Mouse (Mus musculus): ENCODE results near the gene Met. TPM values are rescaled to one million over a fixed set of nuclear protein-coding genes. Genes with fewer than 3 reads are reported as not detected.

The Met gene
- total and polyA plus RNA-seq, 2 experiments from 2014 or later: 1.1 to 4.5 TPM

DNA sequence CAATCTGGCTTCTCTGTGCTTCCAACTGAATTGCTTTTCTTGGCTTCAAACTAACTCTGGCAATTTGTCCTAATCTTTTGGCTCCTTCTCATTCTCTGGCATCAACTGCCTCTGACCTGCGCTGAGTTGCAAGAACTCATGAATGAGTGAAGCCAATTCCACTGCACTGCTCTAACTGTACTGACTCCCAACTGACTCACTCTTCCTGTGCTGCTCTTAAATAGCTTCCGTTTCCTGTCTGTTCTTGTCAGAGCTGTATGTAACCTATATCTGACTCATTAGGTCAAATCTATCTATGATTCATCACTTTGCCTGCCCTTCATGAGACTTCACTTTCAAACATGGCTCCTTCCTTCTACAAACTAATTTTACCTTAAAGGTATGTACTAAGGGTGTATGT lies 130.4 kb downstream of the Met start:
- DNase-seq (ENCODE audit: low spot score) (no peak), ATAC-seq (no peak)
- H3K9ac ChIP-seq (replicated peaks; ENCODE audit: low read length): no peak overlapping the region
- no peak for TF ChIP-seq CTCF (IDR thresholded peaks at IDR 0.05; ENCODE audit: low read depth)
- no peak overlapping the region for H3K27ac ChIP-seq
- H3K4me1 ChIP-seq (ENCODE audit: insufficient read depth, low read length): no peaks in the 10 kb centered on the region
- no peaks in the 10 kb centered on the region for H3K36me3 ChIP-seq (ENCODE audit: insufficient read depth, low read length)
- no peaks in the 10 kb centered on the region for H3K27me3 ChIP-seq (ENCODE audit: insufficient read depth, low read length)
- peaks cover 10% of the 10 kb centered on the region for H3K9me3 ChIP-seq (ENCODE audit: low read length)
- 96% methylated on average over 2 of the region's 2 CpGs for WGBS
- no peak overlapping the region for H3K4me2 ChIP-seq (ENCODE audit: low read depth, low read length)
- no peak overlapping the region for H3K4me3 ChIP-seq (ENCODE audit: low read length)

DNA sequence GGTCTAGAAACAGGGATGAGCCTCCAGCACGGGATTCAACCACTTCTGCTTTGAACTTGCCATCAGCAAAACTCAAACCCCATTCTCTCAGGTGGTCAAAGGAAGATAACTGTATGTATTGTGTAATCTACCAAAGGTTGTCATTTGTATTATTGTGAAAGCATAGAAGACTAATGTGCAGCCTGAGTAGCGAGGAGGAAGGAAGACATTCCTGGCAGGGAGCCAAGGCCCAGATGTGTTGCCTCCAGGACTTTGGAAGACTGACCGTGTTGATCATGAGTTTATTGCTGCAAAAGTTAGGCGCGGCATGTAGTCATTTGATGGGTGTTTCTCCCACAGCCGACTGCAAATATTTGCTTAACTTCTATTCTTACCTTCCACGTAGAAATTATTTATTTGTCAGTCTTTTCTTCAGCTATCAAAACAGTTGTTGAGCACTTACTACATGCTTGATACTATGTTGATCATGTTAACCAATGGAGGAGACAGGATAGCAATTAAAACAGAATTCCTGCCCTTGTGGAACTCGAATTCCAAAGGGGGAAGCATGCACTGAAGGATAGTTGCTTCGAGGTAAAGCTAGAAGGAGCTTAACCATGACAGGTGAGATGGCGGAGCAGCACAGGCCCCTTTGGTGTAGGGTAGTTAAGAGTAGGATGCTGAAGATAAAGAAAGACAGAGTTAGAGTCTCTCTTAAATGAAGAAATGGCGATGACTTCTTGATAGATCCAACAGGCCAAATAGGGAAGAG lies 132.3 kb downstream of the Met start:
- Histone ChIP-seq H3K4me2 (ENCODE audit: low read depth, low read length) (no peak overlapping the region), H3K27me3 (ENCODE audit: insufficient read depth, low read length) (no peaks in the 10 kb centered on the region), H3K4me3 (ENCODE audit: low read length) (no peak overlapping the region), H3K4me1 (ENCODE audit: insufficient read depth, low read length) (no peaks in the 10 kb centered on the region), H3K36me3 (ENCODE audit: insufficient read depth, low read length) (no peaks in the 10 kb centered on the region), H3K27ac (no peak overlapping the region), H3K9me3 (ENCODE audit: low read length) (peaks cover 10% of the 10 kb centered on the region), H3K9ac (replicated peaks; ENCODE audit: low read length) (no peak overlapping the region)
- 82% methylated on average over 11 of the region's 11 CpGs for WGBS
- ATAC-seq (no peak), DNase-seq (ENCODE audit: low spot score) (no peak)
- no peak for TF ChIP-seq CTCF (IDR thresholded peaks at IDR 0.05; ENCODE audit: low read depth)

DNA sequence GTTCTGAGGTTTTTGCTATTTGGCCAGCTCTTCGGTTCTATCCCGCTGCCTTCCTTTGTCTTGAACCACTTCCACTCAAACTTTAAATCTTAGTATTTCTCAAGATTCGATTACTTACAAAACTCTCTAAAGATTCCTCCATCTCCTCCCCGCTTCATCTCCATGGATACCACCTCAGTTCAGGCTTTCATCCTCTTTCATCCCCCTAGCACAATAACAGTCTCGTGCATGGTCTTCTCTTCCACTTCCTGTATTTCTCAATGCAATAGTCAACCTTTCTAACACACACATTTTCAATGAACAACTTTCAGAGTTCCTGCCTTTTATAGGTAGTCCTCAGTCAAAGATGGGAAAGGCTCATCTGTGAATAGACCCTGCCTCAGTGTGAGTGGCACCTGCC lies 135.8 kb downstream of the Met start:
- 72% methylated on average over 5 of the region's 5 CpGs for WGBS
- Histone ChIP-seq H3K9me3 (ENCODE audit: low read length) (peaks cover 3% of the 10 kb centered on the region; the same call in 1 of the 2 replicates), H3K4me2 (ENCODE audit: low read depth, low read length) (no peak overlapping the region), H3K36me3 (ENCODE audit: insufficient read depth, low read length) (no peaks in the 10 kb centered on the region), H3K4me3 (ENCODE audit: low read length) (no peak overlapping the region), H3K9ac (replicated peaks; ENCODE audit: low read length) (no peak overlapping the region), H3K27me3 (ENCODE audit: insufficient read depth, low read length) (no peaks in the 10 kb centered on the region), H3K27ac (no peak overlapping the region), H3K4me1 (ENCODE audit: insufficient read depth, low read length) (no peaks in the 10 kb centered on the region)
- DNase-seq (ENCODE audit: low spot score): no peak
- ATAC-seq: no peak
- no peak for TF ChIP-seq CTCF (IDR thresholded peaks at IDR 0.05; ENCODE audit: low read depth)

DNA sequence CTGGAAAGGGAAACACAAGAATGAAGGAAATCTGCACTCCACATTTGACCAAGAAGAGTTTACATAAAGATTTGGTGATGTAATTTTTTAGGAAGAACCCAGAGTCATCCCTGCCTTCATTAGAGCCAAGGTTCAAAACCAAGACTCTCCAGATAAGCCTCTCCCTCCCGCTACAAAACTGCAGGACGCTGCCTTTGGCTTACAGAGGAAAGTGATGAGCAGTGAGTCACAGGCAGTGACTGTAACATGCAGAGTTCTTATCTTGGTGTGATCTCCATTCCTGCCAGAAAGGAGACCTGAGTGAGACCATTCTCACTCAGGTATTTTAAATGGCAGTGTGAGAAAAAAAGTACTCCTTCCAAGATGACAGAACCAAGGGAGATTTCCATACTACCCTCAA lies 137.9 kb downstream of the Met start:
- no peak overlapping the region for H3K9ac ChIP-seq (replicated peaks; ENCODE audit: low read length)
- no peak overlapping the region for H3K27ac ChIP-seq
- ATAC-seq (no peak), DNase-seq (ENCODE audit: low spot score) (no peak)
- H3K27me3 ChIP-seq (ENCODE audit: insufficient read depth, low read length): no peaks in the 10 kb centered on the region
- WGBS: 78% methylated on average over 2 of the region's 2 CpGs
- peaks cover 3% of the 10 kb centered on the region; the same call in 1 of the 2 replicates for H3K9me3 ChIP-seq (ENCODE audit: low read length)
- H3K4me3 ChIP-seq (ENCODE audit: low read length): no peak overlapping the region
- H3K4me1 ChIP-seq (ENCODE audit: insufficient read depth, low read length): no peaks in the 10 kb centered on the region
- H3K36me3 ChIP-seq (ENCODE audit: insufficient read depth, low read length): no peaks in the 10 kb centered on the region
- no peak overlapping the region for H3K4me2 ChIP-seq (ENCODE audit: low read depth, low read length)
- no peak for TF ChIP-seq CTCF (IDR thresholded peaks at IDR 0.05; ENCODE audit: low read depth)

DNA sequence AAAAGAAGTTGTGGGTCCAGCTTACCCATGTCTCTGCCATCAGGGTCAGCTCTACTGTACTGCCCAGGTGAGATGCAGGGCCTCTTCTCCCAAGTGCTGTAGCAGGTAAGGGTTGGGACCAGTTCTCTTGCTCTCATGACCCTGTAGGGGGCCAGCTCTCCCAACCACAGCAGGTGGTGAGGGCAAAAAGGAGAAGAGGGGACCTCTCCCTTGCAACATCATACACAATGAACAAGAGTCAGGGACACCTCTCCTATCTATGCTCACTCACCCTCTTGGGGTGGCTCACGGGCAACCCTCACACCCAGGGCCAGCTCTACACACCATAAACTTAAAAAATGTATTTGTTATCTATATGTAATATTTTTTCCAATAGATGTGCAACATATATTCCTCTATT lies 143.3 kb downstream of the Met start:
- Histone ChIP-seq H3K27me3 (ENCODE audit: insufficient read depth, low read length) (no peaks in the 10 kb centered on the region), H3K9me3 (ENCODE audit: low read length) (no peaks in the 10 kb centered on the region), H3K4me3 (ENCODE audit: low read length) (no peak overlapping the region), H3K4me2 (ENCODE audit: low read depth, low read length) (no peak overlapping the region), H3K4me1 (ENCODE audit: insufficient read depth, low read length) (no peaks in the 10 kb centered on the region), H3K36me3 (ENCODE audit: insufficient read depth, low read length) (no peaks in the 10 kb centered on the region), H3K27ac (no peak overlapping the region), H3K9ac (replicated peaks; ENCODE audit: low read length) (no peak overlapping the region)
- ATAC-seq (no peak), DNase-seq (ENCODE audit: low spot score) (no peak)
- TF ChIP-seq CTCF (IDR thresholded peaks at IDR 0.05; ENCODE audit: low read depth): no peak
- WGBS: 86% methylated on average over 1 of the region's 1 CpGs

DNA sequence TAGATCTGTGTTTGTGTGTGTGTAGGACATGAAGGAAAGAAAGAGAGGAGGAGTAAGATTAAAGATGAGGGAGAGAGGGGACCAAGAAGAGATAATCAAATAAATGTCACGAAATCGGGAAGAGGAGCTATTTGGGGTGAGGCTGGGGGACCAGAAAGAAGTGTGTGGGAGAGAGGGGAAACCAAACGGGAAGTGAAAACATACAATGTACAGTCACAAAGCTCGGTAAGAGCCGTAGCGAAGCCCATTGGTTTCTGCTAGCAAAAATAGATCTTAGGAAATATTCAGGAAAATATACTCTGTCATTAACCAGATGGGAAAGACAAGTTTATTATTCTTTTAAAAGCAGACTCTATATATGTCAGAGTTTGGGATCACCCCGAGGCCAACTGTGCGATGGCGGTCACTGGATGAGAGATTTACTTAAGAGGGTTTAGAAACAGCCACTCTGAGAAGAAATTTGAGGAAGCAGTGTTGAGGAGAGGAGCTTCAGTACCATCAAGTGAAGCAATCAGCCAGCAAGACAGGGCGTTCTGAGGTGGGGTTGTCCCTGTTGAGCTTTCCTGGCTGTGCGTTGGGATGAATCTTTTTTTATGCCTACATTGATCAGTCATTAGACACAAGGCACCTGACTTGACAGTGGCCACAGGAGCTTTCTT lies 147.9 kb downstream of the Met start:
- no peaks in the 10 kb centered on the region for H3K36me3 ChIP-seq (ENCODE audit: insufficient read depth, low read length)
- no peak for TF ChIP-seq CTCF (IDR thresholded peaks at IDR 0.05; ENCODE audit: low read depth)
- no peak overlapping the region for H3K27ac ChIP-seq
- no peaks in the 10 kb centered on the region for H3K27me3 ChIP-seq (ENCODE audit: insufficient read depth, low read length)
- H3K4me3 ChIP-seq (ENCODE audit: low read length): no peak overlapping the region
- no peak for ATAC-seq
- 90% methylated on average over 11 of the region's 11 CpGs for WGBS
- no peak for DNase-seq (ENCODE audit: low spot score)
- no peaks in the 10 kb centered on the region for H3K4me1 ChIP-seq (ENCODE audit: insufficient read depth, low read length)
- no peak overlapping the region for H3K4me2 ChIP-seq (ENCODE audit: low read depth, low read length)
- no peaks in the 10 kb centered on the region for H3K9me3 ChIP-seq (ENCODE audit: low read length)
- H3K9ac ChIP-seq (replicated peaks; ENCODE audit: low read length): no peak overlapping the region

DNA sequence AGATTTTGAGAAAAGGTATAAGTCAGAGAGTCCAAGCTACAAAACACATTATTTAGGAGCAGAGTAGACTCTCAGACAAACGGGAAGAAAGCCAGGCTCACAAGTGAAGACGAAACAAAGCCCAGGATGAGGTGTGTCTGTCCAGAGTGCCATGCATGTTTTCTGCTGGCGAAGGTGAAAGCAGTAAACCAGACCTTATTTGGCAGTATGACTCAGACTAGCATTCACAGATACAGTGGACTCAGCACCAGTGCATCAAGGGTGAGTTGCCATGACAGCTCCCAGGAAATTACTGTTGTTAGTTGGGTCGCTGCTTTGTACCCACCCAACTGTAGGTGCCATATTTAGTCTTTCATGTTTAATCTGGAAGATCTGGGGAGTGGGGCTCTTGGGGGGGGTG lies 149.1 kb downstream of the Met start:
- ATAC-seq: no peak
- 84% methylated on average over 4 of the region's 4 CpGs for WGBS
- no peak for TF ChIP-seq CTCF (IDR thresholded peaks at IDR 0.05; ENCODE audit: low read depth)

More for the DNA sequence above, 149.1 kb downstream of the Met start:
- Histone ChIP-seq H3K9me3 (ENCODE audit: low read length) (no peaks in the 10 kb centered on the region), H3K4me1 (ENCODE audit: insufficient read depth, low read length) (no peaks in the 10 kb centered on the region), H3K27ac (no peak overlapping the region), H3K36me3 (ENCODE audit: insufficient read depth, low read length) (no peaks in the 10 kb centered on the region), H3K4me2 (ENCODE audit: low read depth, low read length) (no peak overlapping the region), H3K27me3 (ENCODE audit: insufficient read depth, low read length) (no peaks in the 10 kb centered on the region), H3K9ac (replicated peaks; ENCODE audit: low read length) (no peak overlapping the region), H3K4me3 (ENCODE audit: low read length) (no peak overlapping the region)
- DNase-seq (ENCODE audit: low spot score): no peak
